8 mouse cellular contexts compared by ENCODE assay signal in the genomic region with DNA sequence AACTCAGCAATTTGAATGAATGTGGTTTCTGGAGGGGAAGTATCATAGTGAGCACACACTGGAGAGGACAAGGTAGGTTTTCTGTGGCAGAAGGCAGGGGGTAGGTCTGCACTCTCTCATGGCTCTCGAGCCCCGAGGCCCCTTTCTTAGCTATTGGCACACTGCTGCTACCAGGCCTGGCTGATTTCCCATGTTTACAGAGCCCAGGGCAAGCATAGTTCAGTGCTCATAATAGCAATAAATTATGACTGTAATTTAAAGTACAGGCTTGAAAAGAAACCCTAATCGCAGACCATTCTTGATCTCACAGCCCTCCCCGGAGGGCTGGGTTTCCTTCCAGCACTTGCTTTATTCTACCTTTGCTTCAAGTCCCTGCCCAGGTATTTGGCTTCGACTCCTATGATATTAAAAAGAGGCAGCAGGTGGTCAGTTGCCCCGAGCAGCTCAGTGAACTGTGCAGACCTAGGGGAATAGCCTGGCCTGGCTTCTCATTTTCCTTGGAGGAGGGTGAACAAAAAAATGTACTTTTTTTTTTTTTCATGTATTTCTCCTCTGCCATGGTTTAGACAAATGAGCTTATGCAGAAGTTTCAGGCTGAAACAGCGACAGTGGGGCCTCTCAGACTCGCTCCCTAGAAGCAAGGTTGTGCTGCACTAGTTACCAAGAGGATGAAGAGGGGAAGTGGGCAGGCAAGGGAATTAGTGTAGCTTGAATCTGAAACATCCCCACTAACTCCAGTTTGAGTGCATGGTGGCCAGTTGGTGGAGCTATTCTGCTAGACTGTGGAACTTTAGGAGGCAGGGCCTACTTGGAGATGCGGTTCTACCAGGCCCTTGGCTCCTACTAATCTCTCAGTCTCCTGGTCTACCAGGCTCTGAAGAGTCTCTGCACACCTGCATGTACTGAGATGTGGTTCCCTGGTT.
DNase-seq lines count a peak whose midpoint lies in the region; ATAC-seq lines count a peak whose summit lies in the region.

No protein-coding gene starts in this region.

- DNase-seq in cerebellum, adult 18-20 months, result peak; percentile 36 to 46
- DNase-seq in cerebellum, adult 9-10 months, result no peak
- peak; percentile 47 for DNase-seq in ovary, adult 18-20 months (ENCODE audit: low spot score)
- DNase-seq in ovary, postnatal 14 days (ENCODE audit: low spot score), result no peak
- DNase-seq in induced T-regulatory cell, adult 2 months (ENCODE audit: low read depth), result peak; percentile 24
- peak; percentile 58 for DNase-seq in lung, postnatal 14 days
- no peak for DNase-seq in spleen, adult 18-20 months

- ATAC-seq in monocyte, adult 5-6 weeks (replicated peaks; ENCODE audit: insufficient number of reproducible peaks, low FRiP score, low TSS enrichment, poor library complexity, severe bottlenecking), result no peak

Comparison
In these comparisons a context has a peak if more than half of its experiments do, and no peak if none do; other contexts are left out.
1. DNase-seq: peak in cerebellum, adult 18-20 months (2 of 2), ovary, adult 18-20 months (single experiment), induced T-regulatory cell, adult 2 months (single experiment) and lung, postnatal 14 days (single experiment); none in cerebellum, adult 9-10 months (single experiment), ovary, postnatal 14 days (single experiment) and spleen, adult 18-20 months (0 of 2).